ENCODE assay signal across 8 mouse cellular contexts in genomic region chr6:90781921-90782770, GRCm38 (mm10).
A peak's percentile ranks its signal among the peaks of the same experiment; 100 is the strongest.
DNase-seq lines count a peak whose midpoint lies in the region; ATAC-seq and TF ChIP-seq lines count a peak whose summit lies in the region.

No protein-coding gene starts in this region.

- intact Hi-C loops in left cerebral cortex, adult 2 months (cut with DNase I) = no loop called here

- TF ChIP-seq CTCF in left cerebral cortex, adult 2 months (IDR thresholded peaks at IDR 0.05) = no peak

- no peaks in the 10 kb centered on the region for H3K9me3 ChIP-seq in forebrain, embryonic 10.5 days
- no peaks in the 10 kb centered on the region for H3K9me3 ChIP-seq in hindbrain, embryonic 10.5 days
- no peaks in the 10 kb centered on the region for H3K9me3 ChIP-seq in midbrain, embryonic 14.5 days (ENCODE audit: control insufficient read depth, low read length)

- 15% methylated on average over 19 of the region's 19 CpGs for WGBS in forebrain, embryonic 10.5 days
- 19% methylated on average over 19 of the region's 19 CpGs for WGBS in hindbrain, embryonic 10.5 days
- 4% methylated on average over 19 of the region's 19 CpGs for WGBS in midbrain, embryonic 14.5 days

- H3K4me1 ChIP-seq in forebrain, embryonic 10.5 days = peaks cover 79% of the 10 kb centered on the region
- peaks cover 80% of the 10 kb centered on the region for H3K4me1 ChIP-seq in hindbrain, embryonic 10.5 days (replicated peaks)
- peaks cover 72% of the 10 kb centered on the region for H3K4me1 ChIP-seq in midbrain, embryonic 14.5 days (ENCODE audit: control insufficient read depth, insufficient read depth, low read length)

- H3K36me3 ChIP-seq in forebrain, embryonic 10.5 days (replicated peaks) = peaks cover 21% of the 10 kb centered on the region
- peaks cover 20% of the 10 kb centered on the region for H3K36me3 ChIP-seq in hindbrain, embryonic 10.5 days
- no peaks in the 10 kb centered on the region for H3K36me3 ChIP-seq in midbrain, embryonic 14.5 days (ENCODE audit: control insufficient read depth, insufficient read depth, low read length)

- H3K4me3 ChIP-seq in forebrain, embryonic 10.5 days = peak overlapping the region; percentile 55
- H3K4me3 ChIP-seq in hindbrain, embryonic 10.5 days = peak overlapping the region; percentile 53
- H3K4me3 ChIP-seq in left cerebral cortex, adult 2 months = peak overlapping the region; percentile 11; the same call in 1 of the 2 replicates
- peak overlapping the region; percentile 34 for H3K4me3 ChIP-seq in midbrain, embryonic 14.5 days (replicated peaks; ENCODE audit: low read depth, low read length)

- peak; percentile 76 to 78 for DNase-seq in adrenal gland, adult (ENCODE audit: inconsistent age in 2 of 2, low spot score in 1 of 2)
- no peak for DNase-seq in adrenal gland, postnatal 4 days (ENCODE audit: low spot score in 2 of 2)
- DNase-seq in adrenal gland, adult 8-10 months = peak; percentile 63
- peak; percentile 88 for DNase-seq in forebrain, embryonic 10.5 days (ENCODE audit: extremely low spot score, low spot score)
- DNase-seq in hindbrain, embryonic 10.5 days (ENCODE audit: low spot score) = peak; percentile 90
- peak; percentile 52 to 72 for DNase-seq in left cerebral cortex, adult 2 months (ENCODE audit: extremely low spot score in 1 of 2, low spot score in 2 of 2)
- DNase-seq in midbrain, embryonic 14.5 days = peak; percentile 90
- no peak for DNase-seq in B cell, adult 2 months

- peak; percentile 82 for ATAC-seq in midbrain, embryonic 14.5 days (ENCODE audit: low FRiP score, low TSS enrichment)

- H3K27me3 ChIP-seq in forebrain, embryonic 10.5 days (ENCODE audit: poor library complexity, severe bottlenecking) = peaks cover 13% of the 10 kb centered on the region; the same call in 1 of the 2 replicates
- no peaks in the 10 kb centered on the region for H3K27me3 ChIP-seq in hindbrain, embryonic 10.5 days (ENCODE audit: insufficient read depth, poor library complexity, severe bottlenecking)
- H3K27me3 ChIP-seq in midbrain, embryonic 14.5 days (ENCODE audit: control insufficient read depth, insufficient read depth, low read length) = no peaks in the 10 kb centered on the region

- H3K9ac ChIP-seq in midbrain, embryonic 14.5 days (replicated peaks; ENCODE audit: low read length) = peak overlapping the region; percentile 70

- peak overlapping the region; percentile 98 for H3K27ac ChIP-seq in forebrain, embryonic 10.5 days
- H3K27ac ChIP-seq in hindbrain, embryonic 10.5 days = peak overlapping the region; percentile 99
- peak overlapping the region; percentile 86 for H3K27ac ChIP-seq in left cerebral cortex, adult 2 months
- peak overlapping the region; percentile 99 for H3K27ac ChIP-seq in midbrain, embryonic 14.5 days (replicated peaks; ENCODE audit: low read depth, low read length)

- peak overlapping the region; percentile 64 for H3K4me2 ChIP-seq in midbrain, embryonic 14.5 days (ENCODE audit: low read length)

Comparison
In these comparisons a context has a peak if more than half of its experiments do, and no peak if none do; other contexts are left out.
1. DNase-seq: peak in adrenal gland, adult (2 of 2), adrenal gland, adult 8-10 months (single experiment), forebrain, embryonic 10.5 days (single experiment), hindbrain, embryonic 10.5 days (single experiment), left cerebral cortex, adult 2 months (2 of 2) and midbrain, embryonic 14.5 days (single experiment); none in adrenal gland, postnatal 4 days (0 of 2) and B cell, adult 2 months (0 of 2).
2. Peak in every context shown above with its lines, with median percentiles within 50 percentile points of each other: H3K27ac ChIP-seq and H3K4me3 ChIP-seq.